Mouse (Mus musculus) G1E (cell line): ENCODE measurements at regions not wholly inside any gene's neighbourhood (a gene's known extent, or its start where the extent isn't known, plus 50 kb on each side); places are given as distances from the start of the nearest gene placed in this dataset.

ENCODE experiments used
- CTCF ChIP-seq: IDR thresholded peaks from 2 replicates; pipeline ENCODE4 v1.5.1; 2012; ENCODE audit warnings: low read depth, low read length, inconsistent platforms, mixed read lengths
- GATA1 ChIP-seq: IDR thresholded peaks from 2 replicates; pipeline ENCODE4 v1.6.1; 2012; ENCODE audit warnings: borderline replicate concordance, low read length, inconsistent platforms, mixed read lengths
- POLR2AphosphoS5 ChIP-seq: IDR thresholded peaks from 2 replicates; pipeline ENCODE4 v1.6.1; 2012; ENCODE audit warnings: low read depth, low read length, inconsistent platforms; ENCODE audit not compliant: insufficient replicate concordance

- TF ChIP-seq GATA1 (no peak), CTCF (no peak), POLR2AphosphoS5 (no peak)
Measured at GRCm38 (mm10) chr13:52029868-52030422, 183.5 kb downstream of the Gadd45g start.
